Mouse (Mus musculus): ENCODE data around the gene Capzb.

- no peak for TF ChIP-seq CTCF (IDR thresholded peaks at IDR 0.05; ENCODE audit: extremely low read depth, insufficient read depth, insufficient read length, insufficient replicate concordance)
- no peak for TF ChIP-seq POLR2A (IDR thresholded peaks at IDR 0.05; ENCODE audit: low read depth, low read length)
Observed at GRCm38 (mm10) chr4:139302241-139302640, 109.5 kb downstream of the Capzb start.

All from spleen, adult 2 months (tissue).